Mouse (Mus musculus): ENCODE measurements around the gene 4931406P16Rik. TPM values are rescaled to one million over a fixed set of nuclear protein-coding genes. Genes with fewer than 3 reads are reported as not detected.

Gene 4931406P16Rik
- polyA plus RNA-seq, 1 experiment = 15.8 TPM

GRCm38 (mm10) chr7:34317901-34318476 lies 4.6 kb upstream of the 4931406P16Rik start:
- H3K36me3 ChIP-seq (ENCODE audit: control insufficient read depth, insufficient read depth, low read length) = no peaks in the 10 kb centered on the region
- H3K27ac ChIP-seq (ENCODE audit: insufficient read depth, low read depth, low read length) = peak overlapping the region; percentile 8; the same call in 1 of the 2 replicates
- no peaks in the 10 kb centered on the region for H3K4me1 ChIP-seq (ENCODE audit: control insufficient read depth, insufficient read depth, insufficient read length, low read length)
- H3K27me3 ChIP-seq (ENCODE audit: control insufficient read depth, insufficient read depth, low read length) = no peaks in the 10 kb centered on the region
- 61% methylated on average over 7 of the region's 7 CpGs for WGBS
- TF ChIP-seq POLR2A (IDR thresholded peaks at IDR 0.05; ENCODE audit: low read depth, low read length) = no peak
- TF ChIP-seq CTCF (IDR thresholded peaks at IDR 0.05; ENCODE audit: extremely low read depth, insufficient read length, insufficient replicate concordance, low read depth, low read length) = no peak
- no peak overlapping the region for H3K4me3 ChIP-seq (ENCODE audit: low read depth, low read length)

GRCm38 (mm10) chr7:34312786-34313442 lies 437 bp downstream of the 4931406P16Rik start:
- 1% methylated on average over 71 of the region's 73 CpGs for WGBS
- H3K36me3 ChIP-seq (ENCODE audit: control insufficient read depth, insufficient read depth, low read length) = no peaks in the 10 kb centered on the region
- H3K4me1 ChIP-seq (ENCODE audit: control insufficient read depth, insufficient read depth, insufficient read length, low read length) = no peaks in the 10 kb centered on the region; the same call in 1 of the 2 replicates
- H3K27ac ChIP-seq (ENCODE audit: insufficient read depth, low read depth, low read length) = peak overlapping the region; percentile 52
- TF ChIP-seq CTCF (IDR thresholded peaks at IDR 0.05; ENCODE audit: extremely low read depth, insufficient read length, insufficient replicate concordance, low read depth, low read length) (no peak), POLR2A (IDR thresholded peaks at IDR 0.05; ENCODE audit: low read depth, low read length) (no peak)
- H3K27me3 ChIP-seq (ENCODE audit: control insufficient read depth, insufficient read depth, low read length) = no peaks in the 10 kb centered on the region
- H3K4me3 ChIP-seq (ENCODE audit: low read depth, low read length) = peak overlapping the region; percentile 91

DNA sequence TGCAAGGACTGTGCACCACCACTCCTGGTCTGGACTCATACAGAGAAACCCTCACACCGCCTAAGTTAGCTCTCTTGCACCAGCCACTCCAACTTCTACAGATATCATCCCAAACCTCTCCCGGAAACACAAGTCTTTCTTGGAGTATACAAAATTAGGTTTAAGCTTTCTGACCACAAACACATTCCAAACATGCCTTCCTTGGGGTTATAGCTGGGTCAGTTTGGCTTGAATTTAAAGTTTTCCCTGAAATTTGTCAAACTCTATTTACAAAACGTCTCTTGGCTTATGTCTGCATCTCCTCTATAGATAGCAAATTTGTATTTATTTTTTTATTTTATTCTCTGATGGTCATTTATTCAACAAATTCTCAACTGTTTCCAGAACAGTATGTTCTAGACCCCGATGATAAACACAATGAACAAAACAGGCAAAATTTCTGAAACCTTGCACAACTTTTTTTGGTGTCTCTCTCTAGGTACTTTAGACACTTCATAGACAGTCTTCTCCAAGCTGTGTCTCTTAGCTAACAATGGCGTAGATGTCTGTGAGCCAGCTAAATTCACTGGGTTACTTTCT lies 4.1 kb downstream of the 4931406P16Rik start:
- Histone ChIP-seq H3K27ac (ENCODE audit: insufficient read depth, low read depth, low read length) (no peak overlapping the region; the same call in 1 of the 2 replicates), H3K4me1 (ENCODE audit: control insufficient read depth, insufficient read depth, insufficient read length, low read length) (no peaks in the 10 kb centered on the region; the same call in 1 of the 2 replicates), H3K4me3 (ENCODE audit: low read depth, low read length) (no peak overlapping the region), H3K36me3 (ENCODE audit: control insufficient read depth, insufficient read depth, low read length) (no peaks in the 10 kb centered on the region), H3K27me3 (ENCODE audit: control insufficient read depth, insufficient read depth, low read length) (no peaks in the 10 kb centered on the region)
- 67% methylated on average over 5 of the region's 5 CpGs for WGBS
- no peak for TF ChIP-seq CTCF (IDR thresholded peaks at IDR 0.05; ENCODE audit: extremely low read depth, insufficient read length, insufficient replicate concordance, low read depth, low read length)
- no peak for TF ChIP-seq POLR2A (IDR thresholded peaks at IDR 0.05; ENCODE audit: low read depth, low read length)

- Histone ChIP-seq H3K4me3 (ENCODE audit: low read depth, low read length) (no peak overlapping the region), H3K4me1 (ENCODE audit: control insufficient read depth, insufficient read depth, insufficient read length, low read length) (no peaks in the 10 kb centered on the region; the same call in 1 of the 2 replicates), H3K36me3 (ENCODE audit: control insufficient read depth, insufficient read depth, low read length) (no peaks in the 10 kb centered on the region), H3K27ac (ENCODE audit: insufficient read depth, low read depth, low read length) (peak overlapping the region; percentile 12; the same call in 1 of the 2 replicates), H3K27me3 (ENCODE audit: control insufficient read depth, insufficient read depth, low read length) (no peaks in the 10 kb centered on the region)
- WGBS = 73% methylated on average over 5 of the region's 5 CpGs
- no peak for TF ChIP-seq POLR2A (IDR thresholded peaks at IDR 0.05; ENCODE audit: low read depth, low read length)
- no peak for TF ChIP-seq CTCF (IDR thresholded peaks at IDR 0.05; ENCODE audit: extremely low read depth, insufficient read length, insufficient replicate concordance, low read depth, low read length)
Measured at GRCm38 (mm10) chr7:34308586-34308985, 4.8 kb downstream of the 4931406P16Rik start.

DNA sequence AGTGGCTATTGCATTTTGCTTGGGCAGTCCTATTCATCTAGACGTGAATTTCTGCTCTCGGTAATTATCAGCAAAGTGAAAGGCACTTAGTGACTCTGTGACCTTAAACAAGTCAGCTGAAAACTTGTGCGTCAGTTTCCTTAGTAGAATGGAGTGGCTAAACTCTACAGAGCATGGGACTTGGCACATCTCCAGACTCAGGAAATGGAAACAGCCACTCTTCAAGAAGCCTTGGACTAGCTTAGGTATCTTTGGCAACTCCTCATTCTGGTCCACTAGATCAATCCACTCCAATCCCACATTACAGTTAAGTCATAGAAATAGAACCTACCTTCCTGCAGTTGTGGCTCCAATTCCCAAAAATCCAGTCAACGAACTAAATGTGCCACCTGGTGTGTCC lies 7.9 kb downstream of the 4931406P16Rik start:
- no peak overlapping the region for H3K4me3 ChIP-seq (ENCODE audit: low read depth, low read length)
- no peak for TF ChIP-seq CTCF (IDR thresholded peaks at IDR 0.05; ENCODE audit: extremely low read depth, insufficient read length, insufficient replicate concordance, low read depth, low read length)
- no peak for TF ChIP-seq POLR2A (IDR thresholded peaks at IDR 0.05; ENCODE audit: low read depth, low read length)
- WGBS = 63% methylated on average over 4 of the region's 4 CpGs

DNA sequence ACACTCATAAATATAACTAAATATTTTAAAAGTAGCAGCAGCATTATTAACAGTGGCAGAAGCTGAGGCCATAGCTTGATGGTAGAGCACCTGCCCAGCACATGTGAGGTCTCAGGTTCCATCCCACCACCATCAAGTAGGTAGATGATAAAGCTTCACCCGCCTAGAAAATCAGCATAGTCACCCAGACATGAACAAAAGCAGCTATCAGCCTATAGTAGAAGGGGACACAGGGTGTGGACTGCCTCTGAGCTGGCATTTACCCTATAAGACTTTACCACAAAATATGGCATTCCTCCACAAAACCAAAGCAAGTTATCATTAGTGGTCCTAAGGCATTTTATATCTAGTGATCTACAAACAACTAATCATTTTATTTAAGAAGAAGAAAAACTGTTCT lies 10.7 kb downstream of the 4931406P16Rik start:
- Histone ChIP-seq H3K4me3 (ENCODE audit: low read depth, low read length) (no peak overlapping the region), H3K27ac (ENCODE audit: insufficient read depth, low read depth, low read length) (peak overlapping the region; percentile 31; the same call in 1 of the 2 replicates), H3K36me3 (ENCODE audit: control insufficient read depth, insufficient read depth, low read length) (no peaks in the 10 kb centered on the region), H3K4me1 (ENCODE audit: control insufficient read depth, insufficient read depth, insufficient read length, low read length) (no peaks in the 10 kb centered on the region), H3K27me3 (ENCODE audit: control insufficient read depth, insufficient read depth, low read length) (no peaks in the 10 kb centered on the region)
- 86% methylated on average over 1 of the region's 1 CpGs for WGBS
- TF ChIP-seq POLR2A (IDR thresholded peaks at IDR 0.05; ENCODE audit: low read depth, low read length) (no peak), CTCF (IDR thresholded peaks at IDR 0.05; ENCODE audit: extremely low read depth, insufficient read length, insufficient replicate concordance, low read depth, low read length) (no peak)

More for the DNA sequence above, 7.9 kb downstream of the 4931406P16Rik start:
- no peaks in the 10 kb centered on the region for H3K36me3 ChIP-seq (ENCODE audit: control insufficient read depth, insufficient read depth, low read length)
- H3K4me1 ChIP-seq (ENCODE audit: control insufficient read depth, insufficient read depth, insufficient read length, low read length) = no peaks in the 10 kb centered on the region; the same call in 1 of the 2 replicates
- H3K27me3 ChIP-seq (ENCODE audit: control insufficient read depth, insufficient read depth, low read length) = no peaks in the 10 kb centered on the region
- peak overlapping the region; percentile 10; the same call in 1 of the 2 replicates for H3K27ac ChIP-seq (ENCODE audit: insufficient read depth, low read depth, low read length)

DNA sequence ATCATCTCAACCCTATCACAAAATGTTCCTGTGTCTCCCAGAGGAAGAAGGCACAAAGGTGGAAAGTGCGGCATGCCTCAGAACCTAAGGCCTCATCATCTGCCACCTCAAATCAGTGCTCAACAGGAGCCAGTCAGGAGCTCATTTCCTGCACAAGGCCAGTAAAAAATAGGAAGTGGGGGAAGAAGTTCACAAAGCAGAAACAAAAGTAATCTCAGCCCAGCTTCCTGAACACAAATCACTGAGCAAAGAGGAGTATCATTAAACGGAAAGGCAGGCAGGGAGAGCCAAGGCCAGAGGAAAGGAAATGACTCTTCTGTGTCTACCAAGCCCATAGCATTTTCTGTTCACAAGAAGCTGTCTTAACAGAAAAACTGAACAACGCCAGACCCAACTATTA lies 11.4 kb downstream of the 4931406P16Rik start:
- 75% methylated on average over 3 of the region's 3 CpGs for WGBS
- Histone ChIP-seq H3K4me1 (ENCODE audit: control insufficient read depth, insufficient read depth, insufficient read length, low read length) (no peaks in the 10 kb centered on the region), H3K27ac (ENCODE audit: insufficient read depth, low read depth, low read length) (peak overlapping the region; percentile 31; the same call in 1 of the 2 replicates), H3K27me3 (ENCODE audit: control insufficient read depth, insufficient read depth, low read length) (no peaks in the 10 kb centered on the region), H3K36me3 (ENCODE audit: control insufficient read depth, insufficient read depth, low read length) (no peaks in the 10 kb centered on the region), H3K4me3 (ENCODE audit: low read depth, low read length) (no peak overlapping the region)
- TF ChIP-seq CTCF (IDR thresholded peaks at IDR 0.05; ENCODE audit: extremely low read depth, insufficient read length, insufficient replicate concordance, low read depth, low read length) (no peak), POLR2A (IDR thresholded peaks at IDR 0.05; ENCODE audit: low read depth, low read length) (no peak)

Measured in small intestine, adult 2 months (tissue).